Mouse (Mus musculus) bone marrow, adult 2 months (tissue): ENCODE results near the gene Gps2. TPM values are rescaled to one million over a fixed set of nuclear protein-coding genes. Genes with fewer than 3 reads are reported as not detected.
"Not testable (repeated sequence)": the region's sequence is repeated elsewhere in the genome, so short reads cannot be mapped to it uniquely, and the experiment has no call there.

Experiments used
- H3K27ac ChIP-seq: fragments of 200-500 bp; 2 replicates; pipeline ENCODE4 v1.5.1; 2012; ENCODE audit warnings: low read depth, mild to moderate bottlenecking, control low read depth, inconsistent platforms, low read length; ENCODE audit not compliant: control insufficient read depth, poor library complexity, insufficient read depth
- H3K4me1 ChIP-seq: fragments of 200-500 bp; 2 replicates; pipeline ENCODE4 v1.6.1; 2011; ENCODE audit warnings: low read length; ENCODE audit not compliant: control insufficient read depth, insufficient read depth
- H3K4me3 ChIP-seq: fragments of 200-500 bp; replicated peaks from 2 replicates; pipeline ENCODE3; 2011; ENCODE audit warnings: mild to moderate bottlenecking, low read depth, low read length, control low read depth; ENCODE audit not compliant: control insufficient read depth
- CTCF ChIP-seq: fragments of 200-500 bp; IDR thresholded peaks from 2 replicates; pipeline ENCODE4 v1.5.1; 2011; ENCODE audit warnings: low read length, control low read depth; ENCODE audit not compliant: control insufficient read depth, insufficient read depth
- POLR2A ChIP-seq: fragments of 200-500 bp; IDR thresholded peaks from 2 replicates; pipeline ENCODE4 v1.6.1; 2011; ENCODE audit warnings: low read depth, mild to moderate bottlenecking, control low read depth, low read length, borderline replicate concordance; ENCODE audit not compliant: control insufficient read depth
- WGBS: fragments of 180-500 bp; shearing (Covaris S2); methylation state at CpG from one replicate; pipeline ENCODE4 v1.1.7; 2018; 5-methylcytosine and 5-hydroxymethylcytosine counted together
- polyA plus RNA-seq: library from polyadenylated mRNA; stranded (reverse); fragments of >200 nt; gene quantifications from 2 replicates; pipeline ENCODE4 v1.2.4, GENCODE M21; 2011; ENCODE audit warnings: low replicate concordance; ENCODE audit not compliant: missing spikeins, insufficient read depth, insufficient read length

Gene Gps2
- polyA plus RNA-seq, 1 experiment = 203 TPM

GRCm38 (mm10) chr11:69922796-69923195 is 9.1 kb downstream of the Gps2 start:
- WGBS = 46% methylated on average over 3 of the region's 3 CpGs
- no peaks in the 10 kb centered on the region; the same call in 1 of the 2 replicates for H3K4me1 ChIP-seq
- H3K27ac ChIP-seq = no peak overlapping the region
- H3K4me3 ChIP-seq = no peak overlapping the region
- TF ChIP-seq POLR2A = no peak
- TF ChIP-seq CTCF = no peak

- no peak overlapping the region for H3K27ac ChIP-seq
- H3K4me3 ChIP-seq = no peak overlapping the region
- TF ChIP-seq CTCF (no peak), POLR2A (no peak)
- 91% methylated on average over 2 of the region's 2 CpGs for WGBS
- H3K4me1 ChIP-seq = peaks cover 2% of the 10 kb centered on the region
Measured at GRCm38 (mm10) chr11:69927501-69927900, 13.8 kb downstream of the Gps2 start.

GRCm38 (mm10) chr11:69929712-69930111 is 16.0 kb downstream of the Gps2 start:
- H3K4me3 ChIP-seq = no peak overlapping the region
- WGBS = 41% methylated on average over 4 of the region's 4 CpGs

DNA sequence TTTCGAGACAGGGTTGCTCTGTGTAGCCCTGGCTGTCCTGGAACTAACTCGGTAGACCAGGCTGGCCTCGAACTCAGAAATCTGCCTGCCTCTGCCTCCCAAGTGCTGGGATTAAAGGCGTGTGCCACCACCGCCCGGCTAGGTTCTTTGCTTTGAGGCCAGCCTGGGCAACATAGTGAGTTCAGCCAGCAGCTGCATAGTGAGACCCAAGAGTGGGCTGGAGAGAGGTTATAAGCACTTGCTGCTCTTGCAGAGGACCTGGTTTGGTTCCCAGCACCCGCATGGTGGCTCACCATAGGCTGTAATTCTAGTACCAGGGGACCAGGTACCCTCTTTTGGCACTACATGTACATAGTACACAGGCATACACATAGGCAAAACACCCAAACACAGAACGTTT is 16.5 kb downstream of the Gps2 start:
- WGBS = 85% methylated on average over 8 of the region's 8 CpGs
- H3K4me3 ChIP-seq, H3K27ac ChIP-seq, H3K4me1 ChIP-seq: not testable (repeated sequence)

More at GRCm38 (mm10) chr11:69929712-69930111, 16.0 kb downstream of the Gps2 start:
- peaks cover 4% of the 10 kb centered on the region for H3K4me1 ChIP-seq
- no peak for TF ChIP-seq CTCF
- TF ChIP-seq POLR2A = no peak
- no peak overlapping the region for H3K27ac ChIP-seq

GRCm38 (mm10) chr11:69930967-69931537 is 17.4 kb downstream of the Gps2 start:
- TF ChIP-seq CTCF (no peak), POLR2A (no peak)
- H3K4me3 ChIP-seq = no peak overlapping the region
- peaks cover 4% of the 10 kb centered on the region for H3K4me1 ChIP-seq
- H3K27ac ChIP-seq = peak overlapping the region; percentile 79
- 14% methylated on average over 3 of the region's 3 CpGs for WGBS

GRCm38 (mm10) chr11:69931769-69932168 is 18.1 kb downstream of the Gps2 start:
- Histone ChIP-seq H3K4me1 (peaks cover 4% of the 10 kb centered on the region), H3K4me3 (no peak overlapping the region), H3K27ac (peak overlapping the region; percentile 79)
- TF ChIP-seq POLR2A (no peak), CTCF (no peak)
- WGBS = 15% methylated on average over 8 of the region's 8 CpGs

DNA sequence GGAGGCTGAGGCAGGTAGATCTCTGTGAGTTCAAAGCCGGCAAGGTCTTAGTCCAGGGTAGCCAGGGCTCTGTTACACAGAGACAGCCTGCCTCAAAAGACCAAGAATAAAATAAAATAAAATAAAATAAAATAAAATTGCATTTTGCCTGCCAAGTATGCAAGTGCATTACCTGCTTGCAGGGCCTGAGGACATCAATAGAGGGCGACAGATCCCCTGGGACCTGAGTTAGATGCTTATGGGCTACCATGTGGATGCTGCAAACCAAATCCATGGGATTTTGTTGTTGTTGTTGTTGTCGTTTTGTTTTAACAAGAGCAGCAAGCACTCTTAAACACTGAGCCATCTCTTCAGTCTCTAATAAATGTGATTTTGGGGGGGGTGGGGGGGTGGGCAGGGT is 18.6 kb downstream of the Gps2 start:
- peak overlapping the region; percentile 79; the same call in 1 of the 2 replicates for H3K27ac ChIP-seq
- WGBS = 46% methylated on average over 3 of the region's 3 CpGs
- peak; percentile 47; the same call in 1 of the 2 replicates for TF ChIP-seq CTCF
- no peak for TF ChIP-seq POLR2A
- peaks cover 4% of the 10 kb centered on the region for H3K4me1 ChIP-seq
- no peak overlapping the region for H3K4me3 ChIP-seq

DNA sequence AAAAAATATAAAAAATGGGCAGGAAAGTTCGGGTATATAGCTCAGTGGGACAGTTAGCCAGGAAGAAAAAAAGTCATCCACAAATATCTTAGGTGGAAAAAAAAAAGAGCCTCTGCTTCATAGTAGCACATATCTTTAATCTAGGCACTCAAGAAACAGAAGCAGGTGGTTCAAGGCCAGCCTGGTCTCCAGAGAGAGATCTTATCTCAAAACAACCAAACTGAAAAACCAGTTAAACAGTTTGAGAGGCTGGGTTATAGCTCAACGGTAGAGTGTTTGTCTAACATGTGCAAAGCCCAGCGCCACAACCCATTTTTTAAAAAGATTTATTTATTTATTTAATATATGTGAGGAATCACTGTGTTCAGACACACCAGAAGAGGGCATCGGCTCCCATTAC is 19.4 kb downstream of the Gps2 start:
- no peak overlapping the region for H3K4me3 ChIP-seq
- peaks cover 4% of the 10 kb centered on the region for H3K4me1 ChIP-seq
- WGBS = 49% methylated on average over 4 of the region's 4 CpGs

GRCm38 (mm10) chr11:69934169-69934568 is 20.5 kb downstream of the Gps2 start:
- WGBS = under 1% methylated on average over 18 of the region's 18 CpGs
- H3K27ac ChIP-seq = no peak overlapping the region

More for the DNA sequence above, 19.4 kb downstream of the Gps2 start:
- H3K27ac ChIP-seq = no peak overlapping the region
- TF ChIP-seq CTCF (no peak), POLR2A (no peak)

More at GRCm38 (mm10) chr11:69934169-69934568, 20.5 kb downstream of the Gps2 start:
- H3K4me3 ChIP-seq = no peak overlapping the region
- TF ChIP-seq CTCF = peak; percentile 91
- no peak for TF ChIP-seq POLR2A
- peaks cover 4% of the 10 kb centered on the region for H3K4me1 ChIP-seq
